Mouse (Mus musculus) cerebellum, postnatal 4 days (tissue): ENCODE data around the gene Smtnl2.

Source experiments
- DNase-seq, 2 experiments: peaks; one replicate each; pipeline ENCODE4 v3.0.0; 2022; ENCODE audit warnings: low spot score in 2 of 2, mixed read lengths in 1 of 2

Gene Smtnl2

GRCm38 (mm10) chr11:72426884-72427283 is 15.4 kb upstream of the Smtnl2 start:
- no peak for DNase-seq

GRCm38 (mm10) chr11:72425201-72425600 is 13.7 kb upstream of the Smtnl2 start:
- no peak for DNase-seq

- no peak for DNase-seq
Measured at GRCm38 (mm10) chr11:72423686-72424085, 12.2 kb upstream of the Smtnl2 start.

GRCm38 (mm10) chr11:72421518-72422278 is 10.2 kb upstream of the Smtnl2 start:
- no peak for DNase-seq

- DNase-seq = no peak
Measured at GRCm38 (mm10) chr11:72420460-72421122, 9.1 kb upstream of the Smtnl2 start.

- DNase-seq = no peak
Measured at GRCm38 (mm10) chr11:72419006-72419405, 7.5 kb upstream of the Smtnl2 start.

GRCm38 (mm10) chr11:72418227-72418626 is 6.7 kb upstream of the Smtnl2 start:
- DNase-seq = no peak

GRCm38 (mm10) chr11:72417376-72417775 is 5.9 kb upstream of the Smtnl2 start:
- DNase-seq = no peak

GRCm38 (mm10) chr11:72416666-72417065 is 5.2 kb upstream of the Smtnl2 start:
- no peak for DNase-seq

GRCm38 (mm10) chr11:72415155-72415554 is 3.6 kb upstream of the Smtnl2 start:
- DNase-seq = no peak

- DNase-seq = no peak
Measured at GRCm38 (mm10) chr11:72413601-72414190, 2.2 kb upstream of the Smtnl2 start.

GRCm38 (mm10) chr11:72413016-72413415 is 1.5 kb upstream of the Smtnl2 start:
- no peak for DNase-seq

GRCm38 (mm10) chr11:72411945-72412344 is 432 bp upstream of the Smtnl2 start:
- DNase-seq = no peak

GRCm38 (mm10) chr11:72410521-72411092 is 906 bp downstream of the Smtnl2 start:
- DNase-seq = no peak

GRCm38 (mm10) chr11:72409649-72410385 is 1.7 kb downstream of the Smtnl2 start:
- DNase-seq = no peak

- DNase-seq = no peak
Measured at GRCm38 (mm10) chr11:72408451-72409170, 2.9 kb downstream of the Smtnl2 start.

GRCm38 (mm10) chr11:72407574-72407973 is 3.9 kb downstream of the Smtnl2 start:
- no peak for DNase-seq

GRCm38 (mm10) chr11:72407081-72407480 is 4.4 kb downstream of the Smtnl2 start:
- no peak for DNase-seq

GRCm38 (mm10) chr11:72406079-72406675 is 5.3 kb downstream of the Smtnl2 start:
- no peak for DNase-seq

GRCm38 (mm10) chr11:72405532-72405931 is 6.0 kb downstream of the Smtnl2 start:
- DNase-seq = no peak

GRCm38 (mm10) chr11:72402969-72403368 is 8.5 kb downstream of the Smtnl2 start:
- DNase-seq = no peak
